Mouse (Mus musculus) frontal cortex, adult 2 months (tissue): Measurements from ENCODE around the gene Rbm14. TPM values are rescaled to one million over a fixed set of nuclear protein-coding genes. Genes with fewer than 3 reads are reported as not detected.

ENCODE experiments used
- DNase-seq, 2 experiments: peaks; one replicate each; pipeline ENCODE4 v3.0.0; 2022; ENCODE audit warnings: low spot score in 1 of 2; ENCODE audit errors: extremely low spot score in 1 of 2
- polyA plus RNA-seq: library from polyadenylated mRNA; depleted of rRNA; stranded (reverse); fragments of >200 nt; gene quantifications from 2 replicates; pipeline ENCODE4 v1.2.3, GENCODE M21; 2012; rRNA removed

The Rbm14 gene
- polyA plus RNA-seq = 26.8 and 28.0 TPM in 2 replicates

- DNase-seq = peak; percentile 97 to 99
Observed at GRCm38 (mm10) chr19:4811063-4811908, at the start of gene Rbm14, which contains the start of gene Gm21992. Rbm14 (minus strand) TSS chr19:4811634. Gm21992 (minus strand) TSS chr19:4811612.

- DNase-seq = peak in 1 of 2 experiments; percentile 60
Observed at GRCm38 (mm10) chr19:4859081-4859480, 47.6 kb upstream of the Rbm14 start.

- no peak for DNase-seq
Observed at GRCm38 (mm10) chr19:4855951-4856350, 44.5 kb upstream of the Rbm14 start.

DNA sequence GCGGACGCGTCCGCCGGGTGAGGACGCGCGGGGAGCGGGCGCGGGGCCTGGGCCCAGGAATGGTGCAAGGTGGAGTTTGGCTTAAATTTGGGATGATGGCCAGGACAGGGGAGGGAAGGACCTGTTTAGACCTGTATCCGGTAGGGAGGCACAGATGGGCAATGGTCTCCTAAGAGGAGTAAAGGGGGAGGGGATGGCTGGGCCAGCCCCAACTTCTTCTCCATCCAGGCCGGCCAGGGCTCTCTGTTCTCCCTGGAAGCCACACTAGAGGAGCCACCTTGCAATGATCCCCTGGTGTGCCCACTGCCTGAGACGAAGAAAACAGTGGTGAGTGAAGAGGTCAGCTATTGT is 44.0 kb upstream of the Rbm14 start:
- no peak for DNase-seq

GRCm38 (mm10) chr19:4854552-4855469 is 43.4 kb upstream of the Rbm14 start, which contains the start of gene Ctsf:
Ctsf (plus strand) TSS chr19:4855130.
- peak; percentile 86 to 93 for DNase-seq

- DNase-seq = no peak
Observed at GRCm38 (mm10) chr19:4850281-4850680, 38.8 kb upstream of the Rbm14 start.

DNA sequence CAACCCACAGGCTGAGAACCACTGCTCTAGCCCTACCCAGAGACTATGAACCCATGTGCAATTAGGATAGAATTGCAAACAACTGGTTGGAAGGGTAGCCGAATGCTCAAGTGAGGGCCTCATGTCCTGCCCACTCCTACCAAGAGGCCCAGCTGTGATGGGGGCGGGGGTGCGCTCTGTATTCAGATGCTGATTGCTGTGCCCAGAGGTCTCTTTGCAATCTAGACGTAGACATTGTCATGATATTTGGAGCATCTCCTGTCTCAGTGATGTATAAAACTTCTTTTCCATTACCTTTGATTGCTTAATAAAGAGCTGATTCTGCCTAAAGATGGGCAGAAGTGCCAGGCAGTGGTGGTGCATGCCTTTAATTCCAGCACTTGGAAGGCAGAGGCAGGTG is 38.4 kb upstream of the Rbm14 start:
- DNase-seq = no peak

- peak in 1 of 2 experiments; percentile 50 for DNase-seq
Observed at GRCm38 (mm10) chr19:4847490-4847889, 36.1 kb upstream of the Rbm14 start.

GRCm38 (mm10) chr19:4845846-4846245 is 34.4 kb upstream of the Rbm14 start:
- DNase-seq = no peak

DNA sequence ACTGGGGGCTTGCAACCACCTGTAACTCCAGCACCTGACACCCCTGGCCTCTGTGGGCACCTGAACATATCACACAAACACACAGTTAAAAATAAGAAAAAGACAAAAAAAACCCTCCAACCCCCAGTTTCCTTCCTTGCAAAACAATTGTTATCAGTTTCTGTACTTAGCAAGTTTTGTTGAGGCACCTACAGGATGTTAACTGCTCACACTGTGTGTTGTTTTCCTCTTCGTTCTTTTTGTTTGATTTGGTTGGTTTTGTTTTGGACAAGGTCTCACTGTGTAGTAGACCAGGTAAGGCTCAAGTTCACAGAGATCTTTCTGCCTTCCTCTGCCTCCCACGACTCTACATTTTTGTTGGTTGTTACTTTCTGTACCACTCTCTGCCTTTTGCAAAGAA is 31.2 kb upstream of the Rbm14 start:
- DNase-seq = no peak

GRCm38 (mm10) chr19:4840848-4841247 is 29.4 kb upstream of the Rbm14 start:
- DNase-seq = no peak

DNA sequence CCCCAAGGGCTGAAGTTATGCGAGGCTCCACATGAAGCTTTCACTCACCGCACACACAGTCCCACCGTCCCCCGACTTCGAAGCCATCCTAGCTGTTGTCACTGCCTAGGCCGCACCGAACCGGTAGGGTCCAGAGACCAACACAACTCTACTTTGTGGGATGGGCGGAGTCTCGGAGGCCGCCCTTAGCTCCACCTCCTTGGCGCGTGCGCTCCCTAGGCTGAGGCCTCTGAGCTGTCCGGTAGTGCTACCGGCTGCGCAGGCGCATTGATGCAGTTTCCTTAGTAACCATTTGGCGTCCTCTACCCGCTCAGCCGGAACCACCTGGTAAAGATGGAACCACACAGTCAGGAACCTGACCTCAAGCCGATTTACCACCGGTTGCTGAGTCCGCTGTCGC is 27.7 kb upstream of the Rbm14 start, which contains the start of the genes Ccs and Ccdc87:
Gene Ccs, minus strand, starts transcription at position 184 of the 400 bp plus-strand sequence.
Gene Ccdc87, plus strand, starts transcription at position 218 of the 400 bp plus-strand sequence.
- peak; percentile 93 to 98 for DNase-seq

- no peak for DNase-seq
Observed at GRCm38 (mm10) chr19:4838526-4839140, 27.2 kb upstream of the Rbm14 start.

GRCm38 (mm10) chr19:4837049-4837448 is 25.6 kb upstream of the Rbm14 start:
- no peak for DNase-seq

DNA sequence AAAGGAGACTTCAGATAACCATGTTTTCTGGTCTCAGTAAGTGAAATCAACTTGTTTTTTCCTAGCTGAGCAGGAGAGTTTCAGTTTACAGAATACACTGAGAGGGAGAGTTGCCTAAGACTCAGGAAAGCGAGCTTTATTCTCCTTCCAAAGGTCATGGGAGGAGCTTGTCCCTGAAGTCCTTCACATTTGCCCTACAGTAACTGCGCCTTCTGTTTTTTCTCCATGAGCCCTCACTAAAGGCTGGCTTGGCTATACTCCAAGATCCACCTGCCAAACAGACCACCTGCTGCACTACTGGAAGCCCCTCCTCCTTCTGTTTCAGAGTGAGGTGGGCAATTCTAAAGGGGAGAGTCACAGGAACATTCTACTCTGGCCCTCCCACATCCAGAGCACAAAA is 24.7 kb upstream of the Rbm14 start:
- no peak for DNase-seq

DNA sequence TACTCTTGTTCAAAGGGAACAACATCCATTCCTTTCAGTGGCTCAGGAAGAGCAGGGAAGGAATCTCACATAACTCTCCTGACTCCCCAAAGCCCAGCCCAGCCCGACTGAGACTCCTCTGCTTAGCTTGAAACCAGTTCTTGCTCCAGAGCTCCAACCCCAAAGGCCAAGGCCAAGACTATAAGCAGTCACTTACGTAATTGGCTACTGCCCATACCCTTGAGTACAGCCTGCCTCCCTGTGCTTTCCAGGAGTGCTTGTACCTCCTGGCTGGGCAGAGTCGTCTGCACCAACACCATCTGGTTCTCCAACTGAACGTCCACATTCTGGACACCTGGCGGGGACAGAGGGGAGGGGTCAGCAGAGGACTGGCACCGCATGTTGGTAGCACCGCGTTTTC is 22.5 kb upstream of the Rbm14 start:
- no peak for DNase-seq

- DNase-seq = peak in 1 of 2 experiments; percentile 59
Observed at GRCm38 (mm10) chr19:4829156-4829555, 17.7 kb upstream of the Rbm14 start.

- no peak for DNase-seq
Observed at GRCm38 (mm10) chr19:4828444-4829114, 17.1 kb upstream of the Rbm14 start.

- DNase-seq = peak; percentile 65 to 71
Observed at GRCm38 (mm10) chr19:4820678-4821303, 9.4 kb upstream of the Rbm14 start.
